Mouse (Mus musculus) bone marrow, adult 2 months (tissue): ENCODE data around the gene Pou4f2. TPM values are rescaled to one million over a fixed set of nuclear protein-coding genes. Genes with fewer than 3 reads are reported as not detected.

Source experiments
- H3K27ac ChIP-seq: fragments of 200-500 bp; 2 replicates; pipeline ENCODE4 v1.5.1; 2012; ENCODE audit warnings: low read depth, mild to moderate bottlenecking, control low read depth, inconsistent platforms, low read length; ENCODE audit not compliant: control insufficient read depth, poor library complexity, insufficient read depth
- H3K4me1 ChIP-seq: fragments of 200-500 bp; 2 replicates; pipeline ENCODE4 v1.6.1; 2011; ENCODE audit warnings: low read length; ENCODE audit not compliant: control insufficient read depth, insufficient read depth
- H3K4me3 ChIP-seq: fragments of 200-500 bp; replicated peaks from 2 replicates; pipeline ENCODE3; 2011; ENCODE audit warnings: mild to moderate bottlenecking, low read depth, low read length, control low read depth; ENCODE audit not compliant: control insufficient read depth
- CTCF ChIP-seq: fragments of 200-500 bp; IDR thresholded peaks from 2 replicates; pipeline ENCODE4 v1.5.1; 2011; ENCODE audit warnings: low read length, control low read depth; ENCODE audit not compliant: control insufficient read depth, insufficient read depth
- POLR2A ChIP-seq: fragments of 200-500 bp; IDR thresholded peaks from 2 replicates; pipeline ENCODE4 v1.6.1; 2011; ENCODE audit warnings: low read depth, mild to moderate bottlenecking, control low read depth, low read length, borderline replicate concordance; ENCODE audit not compliant: control insufficient read depth
- WGBS: fragments of 180-500 bp; shearing (Covaris S2); methylation state at CpG from one replicate; pipeline ENCODE4 v1.1.7; 2018; 5-methylcytosine and 5-hydroxymethylcytosine counted together
- polyA plus RNA-seq: library from polyadenylated mRNA; stranded (reverse); fragments of >200 nt; gene quantifications from 2 replicates; pipeline ENCODE4 v1.2.4, GENCODE M21; 2011; ENCODE audit warnings: low replicate concordance; ENCODE audit not compliant: missing spikeins, insufficient read depth, insufficient read length

Pou4f2 gene
- polyA plus RNA-seq, 1 experiment: 0.77 TPM

DNA sequence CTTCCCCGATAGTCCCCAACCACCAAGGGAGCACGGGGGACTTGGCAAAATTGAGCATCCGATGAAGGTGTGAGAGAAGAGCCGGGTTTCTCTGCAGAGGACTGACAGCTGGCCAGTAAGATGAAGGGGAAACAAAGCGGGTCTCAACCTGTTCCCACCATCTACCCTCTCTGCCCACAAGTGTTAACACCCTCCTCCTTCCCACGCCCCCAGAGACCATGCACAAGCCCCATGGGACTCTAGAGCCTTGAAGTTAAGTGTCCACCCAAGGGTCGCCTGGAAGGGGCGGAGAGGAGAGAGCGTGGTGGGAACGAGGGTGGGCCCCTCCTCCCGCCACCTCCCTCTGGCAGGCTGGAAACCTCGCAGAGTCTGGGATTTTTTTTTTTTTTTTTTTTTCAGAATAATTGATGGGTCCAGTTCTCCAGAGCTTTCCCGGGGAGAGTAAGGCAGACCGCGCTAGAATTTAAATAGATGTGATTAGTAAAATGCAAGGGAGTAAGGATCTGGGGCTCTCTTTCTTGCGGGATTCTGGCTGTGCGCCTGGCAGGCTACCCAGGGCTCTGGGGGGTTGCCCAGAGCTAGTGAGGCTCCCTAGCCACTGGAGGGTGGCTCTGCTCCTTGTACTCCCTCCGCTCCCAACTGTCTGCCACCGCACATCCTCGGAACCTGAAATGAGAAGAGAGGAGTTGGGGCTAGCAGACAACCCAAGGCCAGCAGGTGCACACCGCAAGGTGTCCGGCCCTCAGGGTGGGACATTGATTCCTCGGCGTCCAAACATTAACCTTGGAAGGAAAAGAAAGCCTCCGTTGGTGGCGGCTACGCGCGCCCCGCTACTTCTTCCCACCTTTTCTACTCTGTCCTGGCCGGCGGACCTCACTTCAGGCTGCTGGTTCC, 9.3 kb downstream of the Pou4f2 start:
- Histone ChIP-seq H3K4me1 (no peaks in the 10 kb centered on the region), H3K4me3 (no peak overlapping the region), H3K27ac (no peak overlapping the region)
- 10% methylated on average over 32 of the region's 32 CpGs for WGBS
- TF ChIP-seq CTCF (no peak), POLR2A (no peak)

DNA sequence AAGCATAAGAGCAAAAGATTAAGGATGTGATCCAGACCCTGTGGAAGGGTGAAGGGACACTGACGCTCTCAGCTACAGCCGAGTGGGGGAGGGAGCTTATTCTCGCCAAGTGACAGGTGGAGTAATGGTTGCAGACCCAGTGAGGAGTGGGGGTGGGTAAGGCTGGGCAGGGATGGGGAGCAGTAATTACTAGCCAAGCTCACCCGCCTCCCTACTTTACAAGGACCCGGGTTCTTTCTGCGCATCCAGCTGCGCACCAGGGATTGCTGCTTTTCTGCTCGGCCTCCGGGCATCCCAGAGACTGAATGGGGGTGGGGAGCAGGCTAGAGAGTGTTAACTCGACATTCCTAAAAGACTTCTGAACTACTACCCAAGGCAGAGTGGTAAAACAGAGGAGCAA, 10.0 kb downstream of the Pou4f2 start:
- WGBS: 8% methylated on average over 10 of the region's 10 CpGs
- H3K4me1 ChIP-seq: no peaks in the 10 kb centered on the region
- H3K4me3 ChIP-seq: no peak overlapping the region
- no peak for TF ChIP-seq POLR2A
- TF ChIP-seq CTCF: no peak
- no peak overlapping the region for H3K27ac ChIP-seq

DNA sequence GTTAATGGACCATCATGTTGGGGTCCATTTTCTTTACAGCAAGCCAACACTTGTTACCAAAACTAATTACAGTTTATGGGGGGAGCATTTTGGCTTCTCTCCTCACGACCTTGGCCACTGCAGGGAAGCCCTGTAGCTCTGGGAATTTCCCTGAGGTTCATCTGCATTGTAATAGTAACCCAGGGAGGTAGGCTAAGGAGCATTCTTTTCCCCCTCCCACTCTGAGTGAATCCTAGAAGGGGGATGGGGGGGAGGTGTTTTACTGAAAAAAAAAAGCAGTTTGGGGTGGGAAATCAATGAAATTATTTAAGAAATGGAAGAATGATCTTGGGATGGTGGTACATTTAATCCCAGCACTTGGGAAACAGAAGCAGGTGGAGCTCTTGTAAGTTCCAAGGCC, 12.5 kb downstream of the Pou4f2 start:
- H3K4me3 ChIP-seq: no peak overlapping the region
- no peak overlapping the region for H3K27ac ChIP-seq
- TF ChIP-seq CTCF (no peak), POLR2A (no peak)
- H3K4me1 ChIP-seq: no peaks in the 10 kb centered on the region
- WGBS: 3% methylated on average over 1 of the region's 1 CpGs

DNA sequence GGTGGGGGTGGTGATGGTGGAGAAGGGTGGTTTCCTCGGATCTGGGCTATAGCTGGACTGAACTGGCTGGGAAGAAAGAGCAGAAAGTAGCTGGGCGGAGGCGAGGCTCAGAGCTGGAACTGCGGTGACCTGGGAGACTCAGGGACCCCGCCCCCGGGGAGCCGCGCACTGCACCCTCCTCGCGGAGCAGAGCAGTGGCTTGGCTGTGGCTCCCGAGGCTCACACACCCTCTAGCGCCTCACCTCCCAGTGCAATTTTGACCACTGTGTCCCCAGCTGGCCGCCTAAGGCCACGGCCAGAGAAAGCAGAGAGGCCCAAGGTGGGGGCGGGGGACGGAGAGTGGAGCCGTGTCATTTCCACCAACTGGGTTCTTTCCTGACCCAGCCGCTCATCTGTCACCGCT, 16.3 kb downstream of the Pou4f2 start:
- Histone ChIP-seq H3K4me3 (no peak overlapping the region), H3K27ac (no peak overlapping the region), H3K4me1 (no peaks in the 10 kb centered on the region)
- 2% methylated on average over 19 of the region's 19 CpGs for WGBS
- TF ChIP-seq POLR2A (no peak), CTCF (no peak)

DNA sequence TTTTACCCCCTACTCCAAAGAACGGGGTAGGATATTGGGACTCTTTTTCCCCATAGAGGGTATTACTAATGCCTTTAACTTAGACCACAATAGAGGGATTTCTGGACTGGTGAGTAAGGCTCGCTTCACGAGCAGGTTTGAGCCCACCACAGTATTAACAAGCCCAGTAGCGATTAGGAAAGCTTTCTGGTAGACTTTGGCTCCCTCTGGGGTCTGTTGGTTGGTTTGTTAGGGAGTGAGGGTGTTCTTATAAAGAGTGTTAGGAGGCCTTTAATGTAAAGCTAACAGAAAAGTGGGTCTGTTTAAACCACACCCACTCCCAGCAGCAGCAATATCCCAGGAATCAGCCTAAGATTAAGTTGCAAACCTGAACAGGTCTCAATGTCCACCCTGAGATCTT, 17.2 kb downstream of the Pou4f2 start:
- Histone ChIP-seq H3K27ac (no peak overlapping the region), H3K4me1 (no peaks in the 10 kb centered on the region), H3K4me3 (no peak overlapping the region)
- 33% methylated on average over 4 of the region's 4 CpGs for WGBS
- TF ChIP-seq POLR2A: no peak
- TF ChIP-seq CTCF: no peak

DNA sequence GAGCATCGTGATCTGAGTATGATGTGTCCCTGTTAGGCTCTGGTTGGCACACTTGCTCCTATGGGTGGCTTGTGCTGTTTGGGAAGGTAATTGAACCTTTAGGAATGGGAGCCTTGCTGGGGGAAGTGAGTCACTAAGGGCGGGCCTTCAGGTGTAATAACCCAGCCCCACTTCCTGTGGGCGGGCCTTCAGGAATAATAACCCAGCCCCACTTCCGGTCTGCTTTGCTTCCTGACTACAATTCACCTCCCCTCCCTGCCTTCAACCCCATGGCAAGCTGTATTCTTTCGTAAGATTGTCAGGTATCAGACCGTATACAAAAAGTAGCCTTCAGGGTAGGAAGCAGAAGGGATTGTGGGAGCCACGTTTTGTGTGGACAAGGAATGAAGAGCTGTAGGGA, 45.7 kb downstream of the Pou4f2 start:
- no peak overlapping the region for H3K4me3 ChIP-seq
- TF ChIP-seq CTCF: no peak
- no peak for TF ChIP-seq POLR2A
- WGBS: 78% methylated on average over 7 of the region's 7 CpGs
- H3K4me1 ChIP-seq: no peaks in the 10 kb centered on the region
- no peak overlapping the region for H3K27ac ChIP-seq

Other genes with a start within 250 kb of the Pou4f2 start
- gene Ttc29, start 223.3 kb downstream of the Pou4f2 start, polyA plus RNA-seq: not detected in 2 replicates
- gene Rbmxl1, start 72.3 kb upstream of the Pou4f2 start, polyA plus RNA-seq: 27.6 and 29.1 TPM in 2 replicates
- 4.7 and 6.2 TPM in 2 replicates for gene Slc10a7, start 72.7 kb upstream of the Pou4f2 start, polyA plus RNA-seq